In the genomic region with DNA sequence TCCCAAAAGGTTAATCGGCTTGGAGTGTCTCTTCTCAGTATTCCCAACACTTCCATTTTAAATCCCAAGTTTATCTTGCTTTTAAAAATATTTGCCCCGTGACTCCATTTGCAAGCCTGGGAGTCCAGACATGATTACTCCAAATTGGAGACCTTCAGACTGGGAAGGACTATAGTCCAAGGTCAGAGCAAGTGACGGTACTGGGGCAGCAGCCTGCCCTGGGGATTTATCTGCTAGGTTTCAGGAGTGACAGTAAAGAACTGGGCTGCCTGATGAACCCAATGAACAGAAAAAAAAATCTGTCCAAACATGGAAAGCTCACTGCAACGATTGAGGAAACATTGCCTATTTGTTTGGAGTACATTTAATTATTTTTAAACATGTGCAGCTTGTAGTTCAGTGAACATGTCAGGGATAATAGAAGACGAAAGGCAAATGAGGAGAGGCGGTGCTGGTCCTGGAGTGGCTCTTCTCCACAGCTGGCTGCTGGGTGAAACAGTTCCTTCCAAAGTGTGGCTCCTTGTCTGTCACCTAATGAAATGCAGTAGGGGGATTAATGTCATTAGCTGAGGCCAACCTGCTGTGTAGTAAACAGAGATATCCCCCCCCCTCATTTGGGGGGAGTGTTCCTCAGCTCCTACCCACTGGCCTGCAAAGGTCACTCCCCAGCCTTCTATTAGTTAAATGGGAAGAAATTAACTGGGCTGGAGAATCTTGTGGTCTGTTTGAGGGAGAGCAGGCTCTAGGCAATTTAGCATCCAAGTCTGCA, we compare ENCODE assay signal across 11 mouse cellular contexts.
A peak's percentile ranks its signal among the peaks of the same experiment; 100 is the strongest.
DNase-seq lines count a peak whose midpoint lies in the region; ATAC-seq and TF ChIP-seq lines count a peak whose summit lies in the region.
"Had no signal": no experiment of that assay in that cellular context is flagged by ENCODE, and none has a peak within 500 bp of the region (broad histone marks: within the 10 kb centered on the region; RNA-seq: fewer than 3 reads in every experiment).

No protein-coding gene starts in this region.

- no peaks in the 10 kb centered on the region for H3K36me3 ChIP-seq in heart, embryonic 12.5 days
- H3K36me3 ChIP-seq in lung, postnatal 0 days (ENCODE audit: insufficient read depth, low read length), result no peaks in the 10 kb centered on the region
- no peaks in the 10 kb centered on the region for H3K36me3 ChIP-seq in embryonic facial prominence, embryonic 10.5 days (replicated peaks)
- H3K36me3 ChIP-seq: embryonic facial prominence, embryonic 13.5 days; hindbrain, embryonic 15.5 days; limb, embryonic 12.5 days; neural tube, embryonic 12.5 days had no signal

- H3K27me3 ChIP-seq in heart, embryonic 12.5 days (replicated peaks), result no peaks in the 10 kb centered on the region
- H3K27me3 ChIP-seq in lung, postnatal 0 days (replicated peaks; ENCODE audit: insufficient read depth, low read length), result no peaks in the 10 kb centered on the region
- no peaks in the 10 kb centered on the region for H3K27me3 ChIP-seq in embryonic facial prominence, embryonic 10.5 days (replicated peaks; ENCODE audit: low read depth, poor library complexity, severe bottlenecking)
- H3K27me3 ChIP-seq: embryonic facial prominence, embryonic 13.5 days; hindbrain, embryonic 15.5 days; limb, embryonic 12.5 days; neural tube, embryonic 12.5 days had no signal

- H3K4me2 ChIP-seq in heart, embryonic 12.5 days, result no peak overlapping the region
- H3K4me2 ChIP-seq in lung, postnatal 0 days (replicated peaks; ENCODE audit: low read depth, low read length), result no peak overlapping the region
- H3K4me2 ChIP-seq: embryonic facial prominence, embryonic 13.5 days; hindbrain, embryonic 15.5 days; limb, embryonic 12.5 days; neural tube, embryonic 12.5 days had no signal

- DNase-seq in heart, postnatal 10 days, result no peak
- peak; percentile 22 for DNase-seq in lung, postnatal 0 days (ENCODE audit: low spot score)
- DNase-seq in lung, postnatal 36 days, result no peak
- peak; percentile 44 for DNase-seq in embryonic facial prominence, embryonic 10.5 days (ENCODE audit: low spot score)
- peak; percentile 66 for DNase-seq in retina, postnatal 1 day
- no peak for DNase-seq in cerebellum, postnatal 25 days

- WGBS in heart, embryonic 12.5 days, result 39% methylated on average over 6 of the region's 6 CpGs
- WGBS in lung, postnatal 0 days, result 53% methylated on average over 6 of the region's 6 CpGs
- WGBS in embryonic facial prominence, embryonic 10.5 days, result 32% methylated on average over 6 of the region's 6 CpGs

- H3K4me1 ChIP-seq in heart, embryonic 12.5 days (replicated peaks), result peaks cover 14% of the 10 kb centered on the region; the same call in 1 of the 2 replicates
- H3K4me1 ChIP-seq in lung, postnatal 0 days (ENCODE audit: insufficient read depth, low read depth, low read length), result no peaks in the 10 kb centered on the region
- H3K4me1 ChIP-seq in embryonic facial prominence, embryonic 10.5 days, result peaks cover 22% of the 10 kb centered on the region
- H3K4me1 ChIP-seq: hindbrain, embryonic 15.5 days; neural tube, embryonic 12.5 days had no signal

- H3K9me3 ChIP-seq in heart, embryonic 12.5 days (replicated peaks), result no peaks in the 10 kb centered on the region
- H3K9me3 ChIP-seq in lung, postnatal 0 days (ENCODE audit: low read length), result no peaks in the 10 kb centered on the region
- H3K9me3 ChIP-seq in embryonic facial prominence, embryonic 10.5 days, result no peaks in the 10 kb centered on the region
- H3K9me3 ChIP-seq: embryonic facial prominence, embryonic 13.5 days; hindbrain, embryonic 15.5 days; limb, embryonic 12.5 days had no signal

- H3K9ac ChIP-seq in heart, embryonic 12.5 days, result no peak overlapping the region
- H3K9ac ChIP-seq in lung, postnatal 0 days (replicated peaks; ENCODE audit: low read depth), result no peak overlapping the region
- H3K9ac ChIP-seq: embryonic facial prominence, embryonic 13.5 days; hindbrain, embryonic 15.5 days; limb, embryonic 12.5 days; neural tube, embryonic 12.5 days had no signal

- ATAC-seq in heart, embryonic 12.5 days (ENCODE audit: insufficient number of reproducible peaks, low FRiP score), result no peak
- ATAC-seq in lung, postnatal 0 days, result peak; percentile 32; the same call in 1 of the 2 replicates

- intact Hi-C loops in heart, postnatal 10 days (cut with DNase I), result no loop called here

- no peak for TF ChIP-seq EP300 in lung, postnatal 0 days (IDR thresholded peaks at IDR 0.05)

- no peak overlapping the region for H3K4me3 ChIP-seq in heart, embryonic 12.5 days
- H3K4me3 ChIP-seq in lung, postnatal 0 days (ENCODE audit: low read depth, low read length), result no peak overlapping the region
- no peak overlapping the region for H3K4me3 ChIP-seq in embryonic facial prominence, embryonic 10.5 days
- H3K4me3 ChIP-seq: embryonic facial prominence, embryonic 13.5 days; hindbrain, embryonic 15.5 days; limb, embryonic 12.5 days; neural tube, embryonic 12.5 days had no signal

- no peak for TF ChIP-seq CTCF in lung, postnatal 0 days (IDR thresholded peaks at IDR 0.05)

- peak overlapping the region; percentile 40; the same call in 1 of the 2 replicates for H3K27ac ChIP-seq in heart, embryonic 12.5 days (ENCODE audit: poor library complexity, severe bottlenecking)
- no peak overlapping the region for H3K27ac ChIP-seq in lung, postnatal 0 days (ENCODE audit: low read length)
- no peak overlapping the region for H3K27ac ChIP-seq in embryonic facial prominence, embryonic 10.5 days (replicated peaks)
- H3K27ac ChIP-seq: embryonic facial prominence, embryonic 13.5 days; hindbrain, embryonic 15.5 days; limb, embryonic 12.5 days; neural tube, embryonic 12.5 days had no signal

Comparison
In these comparisons a context has a peak if more than half of its experiments do, and no peak if none do; other contexts are left out.
1. DNase-seq: peak in lung, postnatal 0 days (single experiment), embryonic facial prominence, embryonic 10.5 days (single experiment) and retina, postnatal 1 day (single experiment); none in heart, postnatal 10 days (0 of 2), lung, postnatal 36 days (single experiment) and cerebellum, postnatal 25 days (0 of 2).